Mouse (Mus musculus) hindbrain, embryonic 11.5 days (tissue): ENCODE results near the gene Rcc1l. TPM values are rescaled to one million over a fixed set of nuclear protein-coding genes. Genes with fewer than 3 reads are reported as not detected.

Experiments
- ATAC-seq: fragments of 200-750 bp; cut with Nextera tagmentation; 2 replicates; pipeline ENCODE4 v1.8.0; 2017; ENCODE audit warnings: mild to moderate bottlenecking, moderate TSS enrichment, moderate library complexity; ENCODE audit not compliant: low FRiP score
- DNase-seq: peaks from one replicate; pipeline ENCODE4 v3.0.0-alpha.2; 2015; ENCODE audit warnings: low spot score
- H3K27ac ChIP-seq: fragments of 300-500 bp; sonication (generic); 2 replicates; pipeline ENCODE4 v1.5.1; 2014; ENCODE audit warnings: mild to moderate bottlenecking, low read depth, low read length
- H3K27me3 ChIP-seq: fragments of 300-500 bp; sonication (generic); 2 replicates; pipeline ENCODE4 v1.6.1; 2014; ENCODE audit warnings: mild to moderate bottlenecking, low read length, moderate library complexity, mixed read lengths; ENCODE audit not compliant: control insufficient read depth, insufficient read depth
- H3K36me3 ChIP-seq: fragments of 300-500 bp; sonication (generic); 2 replicates; pipeline ENCODE4 v1.6.1; 2014; ENCODE audit warnings: mild to moderate bottlenecking, low read length, moderate library complexity, mixed read lengths; ENCODE audit not compliant: control insufficient read depth, insufficient read depth
- H3K4me1 ChIP-seq: fragments of 300-500 bp; sonication (generic); replicated peaks from 2 replicates; pipeline ENCODE4 v1.6.1; 2014; ENCODE audit warnings: low read length, mixed read lengths; ENCODE audit not compliant: control insufficient read depth, insufficient read depth
- H3K4me2 ChIP-seq: fragments of 300-500 bp; sonication (generic); replicated peaks from 2 replicates; pipeline ENCODE4 v1.6.1; 2014; ENCODE audit warnings: mild to moderate bottlenecking, low read depth, low read length
- H3K4me3 ChIP-seq: fragments of 300-500 bp; sonication (generic); 2 replicates; pipeline ENCODE4 v1.5.1; 2014; ENCODE audit warnings: low read depth, low read length
- H3K9ac ChIP-seq: fragments of 300-500 bp; sonication (generic); 2 replicates; pipeline ENCODE4 v1.6.1; 2014; ENCODE audit warnings: low read depth, low read length
- H3K9me3 ChIP-seq: fragments of 300-500 bp; sonication (generic); 2 replicates; pipeline ENCODE4 v1.6.1; 2016; ENCODE audit warnings: low read length; ENCODE audit not compliant: control insufficient read depth
- WGBS: fragments of 180-500 bp; shearing (Covaris S2); extraction: QIAGEN DNeasy Blood & Tissue Kit; methylation state at CpG from one replicate; pipeline ENCODE4 v1.1.7; 2014; 5-methylcytosine and 5-hydroxymethylcytosine counted together
- polyA plus RNA-seq: library from polyadenylated mRNA; unstranded; fragments of >200 nt; fragmentation: Nextera tagmentation; extraction: Ambion mirVana; gene quantifications from 2 replicates; pipeline ENCODE4 v1.2.1, GENCODE M21; 2014

Gene Rcc1l
- polyA plus RNA-seq, 1 experiment from 2014 or later = 21.8 TPM

DNA sequence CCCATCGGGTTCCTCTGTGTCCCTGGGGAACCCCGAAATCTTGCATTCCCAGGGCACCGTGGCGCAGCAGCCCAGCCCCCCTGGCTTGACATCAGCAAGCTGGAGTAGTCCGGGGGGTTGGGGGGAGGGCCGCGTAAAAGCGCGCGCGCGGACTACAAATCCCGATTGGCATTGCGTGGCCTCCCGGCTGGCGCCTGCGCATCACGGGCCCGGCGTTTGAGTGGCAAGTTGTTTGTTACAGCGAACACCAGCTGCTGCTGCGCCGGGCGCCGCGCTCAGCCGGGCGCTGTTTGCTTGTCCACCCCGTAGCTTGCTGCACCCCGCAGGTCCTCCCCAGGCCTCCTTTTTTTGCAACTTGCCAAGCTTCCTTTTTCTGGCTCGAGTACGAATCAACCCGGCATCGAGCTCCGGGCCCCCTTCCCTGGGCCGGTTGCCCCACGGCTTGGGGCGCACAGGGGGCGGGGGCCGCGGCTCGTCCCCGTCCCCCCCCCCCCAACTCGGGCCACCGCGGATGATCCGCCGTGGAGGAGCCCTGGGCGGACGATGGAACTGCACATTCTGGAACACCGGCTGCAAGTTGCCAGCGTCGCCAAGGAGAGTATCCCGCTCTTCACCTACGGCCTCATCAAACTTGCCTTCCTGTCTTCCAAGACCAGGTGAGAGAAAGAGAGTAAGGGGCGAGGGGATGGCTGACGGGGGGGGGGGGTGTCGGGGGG is 76.9 kb downstream of the Rcc1l start, which contains the start of gene Castor2:
Gene Castor2 (plus strand): TSS at position 216 of the 716 bp plus-strand sequence.
- no peaks in the 10 kb centered on the region for H3K36me3 ChIP-seq
- peak within 1 kb of the TSS; percentile 74 for H3K27ac ChIP-seq
- peak within 1 kb of the TSS; percentile 60 for H3K9ac ChIP-seq
- DNase-seq = peak; percentile 97
- H3K4me3 ChIP-seq = peak within 1 kb of the TSS; percentile 60
- ATAC-seq = peak; percentile 94
- H3K27me3 ChIP-seq = no peaks in the 10 kb centered on the region
- under 1% methylated on average over 53 of the region's 58 CpGs for WGBS
- H3K4me2 ChIP-seq = peak within 1 kb of the TSS; percentile 79
- H3K4me1 ChIP-seq = no peaks in the 10 kb centered on the region
- H3K9me3 ChIP-seq = no peaks in the 10 kb centered on the region

DNA sequence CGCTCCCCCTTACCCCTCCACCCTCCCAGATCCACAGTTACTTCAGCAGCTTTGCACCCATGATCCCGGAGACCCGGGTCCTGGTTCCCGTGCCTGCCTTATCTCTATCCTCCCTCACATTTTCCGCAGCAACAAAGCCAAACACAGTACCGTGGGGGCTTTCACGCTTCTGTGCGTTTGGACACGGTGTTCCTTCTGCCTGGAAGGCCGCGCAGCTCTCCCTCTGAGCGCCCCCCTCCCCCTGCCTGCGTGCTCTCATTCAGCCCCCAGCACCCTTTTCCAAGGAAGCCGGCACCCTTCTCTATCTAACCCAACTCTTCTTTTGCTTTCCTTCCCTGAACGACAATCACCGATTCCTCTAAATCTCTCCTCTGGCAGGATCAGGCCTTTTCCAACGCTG is 77.6 kb downstream of the Rcc1l start:
- Histone ChIP-seq H3K4me3 (peak overlapping the region; percentile 60), H3K36me3 (no peaks in the 10 kb centered on the region), H3K27ac (peak overlapping the region; percentile 42; the same call in 1 of the 2 replicates), H3K4me1 (no peaks in the 10 kb centered on the region), H3K9ac (peak overlapping the region; percentile 56), H3K9me3 (no peaks in the 10 kb centered on the region), H3K27me3 (no peaks in the 10 kb centered on the region), H3K4me2 (peak overlapping the region; percentile 79)
- ATAC-seq (peak; percentile 65), DNase-seq (no peak)
- 0% methylated on average over 17 of the region's 17 CpGs for WGBS

DNA sequence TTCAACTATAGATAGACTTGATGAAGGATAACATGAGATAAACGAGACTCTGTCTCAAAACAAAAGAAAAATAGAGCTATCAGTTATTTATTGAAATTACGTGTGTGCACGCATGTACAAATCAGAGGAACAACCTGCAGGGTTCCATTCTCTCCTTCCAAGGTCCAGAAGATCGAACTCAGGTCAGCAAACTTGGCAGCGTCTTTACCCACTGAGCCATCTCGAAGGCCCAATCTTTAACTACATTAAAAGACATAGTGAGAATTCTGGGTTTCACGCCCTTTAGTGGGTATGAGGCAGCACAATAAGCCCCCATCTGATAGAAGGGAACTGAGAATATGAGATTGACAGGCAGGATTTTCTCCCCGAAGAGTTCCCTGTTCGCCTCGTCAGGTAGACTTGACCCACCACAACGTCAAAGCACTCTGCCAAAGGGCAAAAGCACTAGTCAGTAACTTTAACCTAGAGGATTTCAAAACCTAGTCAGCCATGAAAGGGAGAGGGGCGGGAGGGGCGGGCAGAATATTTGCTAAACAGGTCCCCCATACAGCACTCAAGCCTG is 78.2 kb downstream of the Rcc1l start:
- Histone ChIP-seq H3K4me3 (peak overlapping the region; percentile 60), H3K27ac (0 out of 2 replicates have a peak overlapping the region, but pooled peaks have one; percentile 42), H3K36me3 (no peaks in the 10 kb centered on the region), H3K4me2 (peak overlapping the region; percentile 79), H3K9ac (peak overlapping the region; percentile 56; the same call in 1 of the 2 replicates), H3K27me3 (no peaks in the 10 kb centered on the region), H3K4me1 (no peaks in the 10 kb centered on the region), H3K9me3 (no peaks in the 10 kb centered on the region)
- DNase-seq (no peak), ATAC-seq (no peak)
- 48% methylated on average over 13 of the region's 13 CpGs for WGBS

Other genes with a start within 250 kb of the Rcc1l start
- 12.3 and 13.2 TPM in 2 replicates for gene Castor2, start 77.1 kb downstream of the Rcc1l start, polyA plus RNA-seq
- 7.1 and 8.2 TPM in 2 replicates for gene Gtf2ird2, start 7.2 kb upstream of the Rcc1l start, polyA plus RNA-seq
- gene Ncf1, start 52.9 kb upstream of the Rcc1l start, polyA plus RNA-seq = 3.2 and 4.0 TPM in 2 replicates
- 178 and 181 TPM in 2 replicates for gene Gtf2i, start 138.0 kb upstream of the Rcc1l start, polyA plus RNA-seq